Mouse (Mus musculus) gastrocnemius, adult 8-10 months (tissue): Measurements from ENCODE around the gene Chd6. TPM values are rescaled to one million over a fixed set of nuclear protein-coding genes. Genes with fewer than 3 reads are reported as not detected.
A peak's percentile ranks its signal among the peaks of the same experiment; 100 is the strongest.

Source experiments
- DNase-seq, 2 experiments: peaks; one replicate each; pipeline ENCODE4 v3.0.0; 2022; ENCODE audit warnings: low spot score in 2 of 2
- total RNA-seq, 4 experiments: library from RNA; stranded (reverse); gene quantifications; 2 replicates each; pipeline ENCODE4 v1.2.4; 2022

Chd6 gene
- total RNA-seq = 10 to 100 TPM in 3 of 4 experiments, 1 to 10 TPM in 1; 8.2 to 17.7 (median 14.6) TPM

DNA sequence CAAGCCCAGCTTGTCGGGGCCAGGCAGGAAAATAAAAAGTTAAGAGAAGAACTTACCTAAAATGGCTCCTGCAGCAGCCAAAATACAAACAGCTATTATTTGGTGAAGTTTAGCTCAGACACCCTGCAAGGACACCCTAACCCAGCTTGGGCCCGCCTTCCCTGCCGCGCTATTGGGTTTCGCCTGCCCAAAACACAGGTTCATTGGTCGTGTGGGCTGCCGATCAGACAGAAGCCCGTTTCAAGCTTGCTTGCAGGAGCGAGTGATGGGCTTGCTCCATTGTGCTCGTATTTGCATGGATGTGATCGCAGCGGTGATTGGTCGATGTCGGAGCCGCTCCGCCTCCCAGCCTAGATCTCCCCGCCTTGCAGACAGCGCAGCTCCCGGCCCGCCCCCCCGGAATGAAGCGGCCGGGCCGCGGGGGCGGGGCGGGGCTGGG lies at the start of gene Chd6:
Gene Chd6 (minus strand): TSS at position 143 of the 439 bp plus-strand sequence.
- DNase-seq = peak; percentile 96 to 97

DNA sequence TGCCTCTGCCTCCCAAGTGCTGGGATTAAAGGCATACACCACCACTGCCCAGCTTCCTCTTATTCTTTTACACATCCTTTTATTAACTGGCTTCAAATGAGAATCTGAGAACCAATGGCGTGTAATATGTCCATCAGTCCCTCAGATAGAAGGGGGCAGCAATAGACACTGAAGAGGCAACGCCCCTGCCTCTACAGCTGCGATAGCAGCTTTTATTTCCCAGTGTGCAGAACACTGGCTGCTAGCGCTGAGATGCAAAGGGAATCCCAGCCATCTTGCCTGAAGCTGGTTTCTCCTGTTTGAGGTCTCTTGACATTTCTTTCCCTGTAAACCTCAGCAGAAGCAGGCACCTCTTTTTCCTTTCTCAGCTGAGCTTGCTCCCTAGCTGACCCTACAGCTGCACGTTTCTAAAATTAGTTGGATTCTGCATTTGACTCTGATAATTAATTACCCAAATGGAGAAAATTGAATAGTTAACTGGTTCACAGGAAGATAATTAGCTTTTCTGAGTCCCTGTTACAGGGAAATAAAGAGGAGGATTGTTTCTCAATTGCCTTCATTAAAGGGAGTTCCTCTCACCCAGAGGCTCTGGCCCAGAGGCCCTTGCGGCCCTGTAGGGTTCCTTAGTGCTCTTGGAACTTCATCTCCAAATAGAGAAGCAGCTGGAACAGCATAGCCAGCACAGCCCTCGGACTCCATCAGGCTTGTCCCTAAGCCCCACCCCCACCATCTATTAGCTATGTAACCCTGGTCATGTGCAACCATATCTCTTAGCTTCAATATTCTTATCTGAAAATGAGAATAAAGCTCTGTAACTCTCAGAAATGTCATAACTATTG lies 41.3 kb upstream of the Chd6 start:
- no peak for DNase-seq

- DNase-seq = no peak
Measured at GRCm38 (mm10) chr2:161148428-161149020, 39.6 kb upstream of the Chd6 start.

DNA sequence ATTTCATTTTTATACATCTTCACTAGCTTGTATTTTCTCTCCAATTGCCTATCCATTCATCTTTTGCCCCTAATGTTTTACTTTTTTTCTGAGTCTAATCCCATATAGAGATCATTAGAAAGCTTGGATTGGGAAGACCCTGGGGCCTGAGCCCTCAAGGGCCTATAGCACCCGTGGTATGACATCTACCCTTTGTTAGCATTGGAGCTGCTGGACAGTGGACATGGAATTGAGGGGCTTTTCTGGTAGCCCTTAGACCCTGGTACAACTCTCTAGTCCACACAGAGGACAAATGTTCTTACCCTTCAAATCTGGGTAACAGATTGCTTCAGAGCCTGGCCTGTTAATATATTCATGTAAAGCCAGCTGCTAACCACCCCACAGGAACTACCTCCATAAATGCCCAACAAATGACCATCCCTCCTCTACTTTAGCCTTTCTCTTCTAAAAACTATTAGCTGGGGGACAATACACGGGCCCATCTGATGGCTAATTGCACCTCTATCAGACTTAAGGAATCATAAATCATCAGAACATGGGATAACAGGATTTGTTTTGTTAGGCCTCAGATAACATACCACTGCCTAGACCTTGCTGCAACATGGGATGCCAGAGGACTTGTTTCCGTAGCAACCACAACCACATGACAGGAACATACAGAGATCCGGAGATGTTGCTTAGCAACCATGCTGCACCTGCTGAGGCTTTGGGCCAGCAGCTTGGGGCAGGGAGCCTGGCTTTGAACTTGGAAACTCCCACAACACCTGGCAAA lies 39.0 kb upstream of the Chd6 start:
- DNase-seq = no peak

GRCm38 (mm10) chr2:161144799-161145198 lies 35.9 kb upstream of the Chd6 start:
- no peak for DNase-seq

GRCm38 (mm10) chr2:161138672-161139536 lies 30.0 kb upstream of the Chd6 start:
- DNase-seq = no peak

GRCm38 (mm10) chr2:161136999-161137398 lies 28.1 kb upstream of the Chd6 start:
- DNase-seq = no peak

GRCm38 (mm10) chr2:161128367-161129111 lies 19.7 kb upstream of the Chd6 start:
- no peak for DNase-seq

GRCm38 (mm10) chr2:161112011-161112410 lies 3.1 kb upstream of the Chd6 start:
- DNase-seq = no peak

DNA sequence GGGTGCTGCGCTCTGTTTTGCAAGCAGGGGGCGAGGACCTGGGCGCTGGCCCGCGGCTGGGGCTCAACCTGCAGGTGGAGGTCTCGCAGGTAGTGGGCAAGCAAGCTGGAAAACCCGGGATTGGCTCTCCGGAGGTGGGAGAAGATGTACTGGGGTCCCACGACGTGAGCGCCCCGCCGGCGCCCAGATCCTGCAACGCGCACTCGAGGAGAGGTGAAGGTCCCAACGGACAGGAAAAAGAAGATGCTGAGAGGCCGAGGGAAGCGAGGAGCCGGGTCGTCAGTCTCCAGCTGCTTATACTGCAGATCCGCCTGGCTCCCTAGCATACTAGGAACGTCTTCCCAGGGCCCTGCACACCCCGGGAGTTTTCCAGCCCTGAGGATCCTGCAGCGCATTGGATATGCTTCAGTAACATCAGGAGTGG lies 535 bp upstream of the Chd6 start:
- no peak for DNase-seq

DNA sequence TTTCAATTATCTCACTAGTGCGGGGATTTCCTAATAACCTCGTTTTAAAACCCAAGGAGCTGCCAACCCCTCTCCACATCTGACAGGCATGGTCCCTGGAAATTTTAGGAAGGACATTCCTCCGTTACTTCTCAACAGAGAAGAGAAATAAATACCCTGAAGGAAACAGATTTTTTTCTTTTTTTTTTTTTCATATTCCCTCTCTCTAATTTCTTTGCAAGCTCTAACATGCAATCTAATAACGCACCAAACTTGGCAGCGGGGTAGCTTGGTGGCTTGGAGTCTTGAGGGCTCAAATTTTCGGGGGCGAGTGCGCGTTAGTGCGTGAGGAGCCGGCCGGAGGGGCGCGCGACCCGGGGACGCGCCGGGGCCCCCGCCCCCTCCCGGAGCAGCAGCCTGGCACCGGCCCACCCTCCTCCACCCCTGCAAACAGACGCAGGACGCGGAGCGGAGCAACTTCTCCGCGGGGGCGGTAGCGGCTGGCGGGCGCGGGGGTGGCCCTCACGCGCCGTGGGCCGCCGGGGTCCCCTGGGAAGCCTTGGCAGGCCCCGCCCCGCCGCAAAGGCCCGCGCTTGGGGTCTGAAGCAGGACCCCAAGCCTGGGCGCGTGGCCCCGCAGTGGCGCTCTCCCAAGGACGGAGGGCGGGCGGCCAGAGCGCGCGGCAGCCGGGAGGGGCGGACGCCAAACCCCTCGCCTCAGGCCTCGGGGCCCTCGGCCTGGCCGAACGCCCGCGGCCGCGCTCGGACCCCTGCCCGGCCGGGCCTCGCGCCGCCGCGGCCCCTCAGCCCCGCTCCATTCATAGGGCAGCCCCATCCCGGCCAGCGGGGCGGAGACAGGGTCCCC lies 569 bp downstream of the Chd6 start:
- peak; percentile 20 to 24 for DNase-seq

GRCm38 (mm10) chr2:161107236-161107635 lies 1.6 kb downstream of the Chd6 start:
- no peak for DNase-seq

DNA sequence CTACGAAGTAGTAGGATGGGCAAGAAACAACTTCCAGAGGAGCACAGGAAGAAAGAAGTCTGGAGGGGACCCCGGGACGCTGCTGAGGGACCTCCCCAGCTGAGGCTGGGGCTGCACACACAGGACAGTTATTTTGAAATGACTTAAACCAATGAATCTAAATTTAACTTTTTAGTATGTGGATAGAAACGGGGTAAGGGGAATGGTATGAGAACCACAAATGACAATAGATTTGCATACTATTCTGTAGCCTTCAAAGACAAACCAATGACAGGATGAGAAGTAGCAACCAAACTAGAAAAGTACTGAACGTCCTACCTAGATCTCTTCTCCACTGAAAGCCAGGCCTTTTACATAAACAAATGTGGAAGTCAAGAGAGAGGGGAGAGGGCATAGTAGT lies 5.1 kb downstream of the Chd6 start:
- no peak for DNase-seq

GRCm38 (mm10) chr2:161102102-161102501 lies 6.8 kb downstream of the Chd6 start:
- DNase-seq = no peak

GRCm38 (mm10) chr2:161097746-161098145 lies 11.1 kb downstream of the Chd6 start:
- no peak for DNase-seq

GRCm38 (mm10) chr2:161090746-161091405 lies 18.0 kb downstream of the Chd6 start:
- DNase-seq = no peak

DNA sequence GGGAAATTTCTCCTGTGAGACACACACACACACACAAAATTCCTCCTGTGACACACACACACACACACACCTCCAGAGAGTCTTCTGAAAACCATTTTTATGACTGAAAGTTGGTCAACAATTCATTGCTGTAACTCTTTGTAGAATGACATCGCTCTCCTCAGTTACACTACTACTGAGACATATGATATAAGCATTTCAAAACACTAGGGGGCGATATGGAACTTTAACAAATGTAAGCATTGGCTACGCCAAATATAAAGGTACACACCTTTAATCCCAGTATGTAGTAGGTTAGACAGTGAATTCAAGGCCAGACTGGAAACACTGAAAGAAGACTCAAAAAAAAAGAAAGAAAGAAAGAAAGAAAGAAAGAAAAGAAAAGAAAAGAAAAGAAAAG lies 18.7 kb downstream of the Chd6 start:
- no peak for DNase-seq

DNA sequence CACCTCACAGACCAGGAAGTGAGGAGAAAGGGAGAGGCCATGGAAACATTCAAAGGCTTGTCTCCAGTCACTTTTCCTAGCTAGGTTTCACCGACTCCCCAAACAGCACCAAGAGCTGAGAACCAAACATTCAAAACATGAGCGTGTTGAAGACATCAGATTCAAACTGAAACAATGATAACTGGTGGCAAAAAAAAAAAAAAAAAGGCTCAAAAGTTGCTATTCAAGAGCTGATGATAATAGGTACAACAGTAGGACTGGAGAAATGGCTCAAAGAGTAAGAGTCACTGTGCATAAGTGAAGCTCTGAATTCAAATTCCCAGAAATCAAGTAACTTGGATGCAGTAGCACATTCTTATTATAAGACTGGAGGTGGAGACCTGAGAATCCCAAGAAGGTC lies 30.3 kb downstream of the Chd6 start:
- no peak for DNase-seq

GRCm38 (mm10) chr2:161076262-161076661 lies 32.6 kb downstream of the Chd6 start:
- no peak for DNase-seq
